Mouse (Mus musculus) stomach, postnatal 0 days (tissue): Measurements from ENCODE around the gene Mcfd2.

Source experiments
- CTCF ChIP-seq: IDR thresholded peaks from 2 replicates; pipeline ENCODE4 v1.5.1; 2016; ENCODE audit warnings: antibody characterized with exemption, low read depth, mild to moderate bottlenecking, moderate library complexity
- EP300 ChIP-seq: optimal IDR thresholded peaks from 2 replicates; pipeline ENCODE3; 2016; ENCODE audit warnings: antibody characterized with exemption

DNA sequence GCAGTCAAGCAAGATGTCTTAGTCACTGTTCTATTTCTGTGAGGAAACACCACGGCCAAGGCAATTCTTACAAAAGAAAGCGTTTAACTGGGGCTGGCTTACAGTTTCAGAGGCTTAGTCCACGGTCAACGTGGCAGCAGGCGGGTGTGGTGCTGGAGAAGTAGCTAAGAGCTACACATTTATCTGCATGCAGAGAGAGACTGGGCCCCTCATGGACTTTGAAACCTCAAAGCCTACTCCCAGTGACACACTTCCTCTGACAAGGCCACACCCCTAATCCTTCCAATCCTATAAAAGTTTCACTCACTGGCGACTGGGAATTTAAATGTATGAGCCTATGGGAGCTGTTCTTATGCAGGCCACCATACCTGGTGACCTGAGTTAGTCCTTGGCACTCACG lies 30.0 kb upstream of the Mcfd2 start:
- TF ChIP-seq CTCF (no peak), EP300 (no peak)
